Mouse (Mus musculus) ES-E14 (cell line): ENCODE results near the gene Tbc1d22b. TPM values are rescaled to one million over a fixed set of nuclear protein-coding genes. Genes with fewer than 3 reads are reported as not detected.

ENCODE experiments used
- DNase-seq: peaks from one replicate; pipeline ENCODE4 v3.0.0-alpha.2; 2013; ENCODE audit warnings: low read depth, low spot score
- H3K27ac ChIP-seq: 2 replicates; pipeline ENCODE4 v1.5.1; 2012; ENCODE audit warnings: low read depth, mild to moderate bottlenecking, low read length, moderate library complexity, mixed read lengths; ENCODE audit not compliant: poor library complexity, insufficient read depth, severe bottlenecking
- H3K36me3 ChIP-seq: 2 replicates; pipeline ENCODE4 v1.6.1; 2012; ENCODE audit warnings: mild to moderate bottlenecking, low read length, moderate library complexity, mixed read lengths; ENCODE audit not compliant: control insufficient read depth, poor library complexity, insufficient read depth, severe bottlenecking
- H3K4me1 ChIP-seq, 2 experiments: fragments of 150-350 bp in 1 of 2; sonication (generic) in 1 of 2; 2 replicates each; pipeline ENCODE4 v1.6.1; 2012; ENCODE audit warnings: low read length in 2 of 2, mild to moderate bottlenecking in 1 of 2, mixed read lengths in 1 of 2; ENCODE audit not compliant: control insufficient read depth in 2 of 2, insufficient read depth in 2 of 2, poor library complexity in 1 of 2
- H3K4me3 ChIP-seq, 2 experiments: fragments of 150-350 bp in 1 of 2; sonication (generic) in 1 of 2; 2 replicates each; pipeline ENCODE4 v1.5.1; 2012; ENCODE audit warnings: low read length in 2 of 2, low read depth in 1 of 2, mild to moderate bottlenecking in 1 of 2, mixed read lengths in 1 of 2; ENCODE audit not compliant: insufficient read depth in 1 of 2, poor library complexity in 1 of 2, severe bottlenecking in 1 of 2
- H3K9ac ChIP-seq: 2 replicates; pipeline ENCODE4 v1.6.1; 2012; ENCODE audit warnings: low read depth, mild to moderate bottlenecking, low read length, mixed read lengths; ENCODE audit not compliant: poor library complexity, insufficient read depth, severe bottlenecking
- H3K9me3 ChIP-seq: fragments of 150-350 bp; sonication (generic); 2 replicates; pipeline ENCODE4 v1.6.1; 2012; ENCODE audit warnings: low read depth, mild to moderate bottlenecking, low read length; ENCODE audit not compliant: control insufficient read depth, insufficient read depth
- CHD2 ChIP-seq: IDR thresholded peaks from 2 replicates; pipeline ENCODE4 v1.6.1; 2014; ENCODE audit warnings: mild to moderate bottlenecking, low read depth, low read length, inconsistent platforms
- HCFC1 ChIP-seq: IDR thresholded peaks from 2 replicates; pipeline ENCODE4 v1.6.1; 2012; ENCODE audit warnings: low read length, inconsistent platforms, borderline replicate concordance; ENCODE audit not compliant: insufficient read depth
- MAFK ChIP-seq: IDR thresholded peaks from 2 replicates; pipeline ENCODE4 v1.6.1; 2014; ENCODE audit warnings: mild to moderate bottlenecking, low read depth, low read length, inconsistent platforms; ENCODE audit not compliant: insufficient read depth
- ZC3H11A ChIP-seq: IDR thresholded peaks from 2 replicates; pipeline ENCODE4 v1.6.1; 2012; ENCODE audit warnings: low read depth, mild to moderate bottlenecking, inconsistent platforms, low read length, borderline replicate concordance
- ZNF384 ChIP-seq: IDR thresholded peaks from 2 replicates; pipeline ENCODE4 v1.6.1; 2012; ENCODE audit warnings: low read depth, low read length, inconsistent platforms
- in situ Hi-C, 2 experiments: fragments of 600-800 bp; cut with MboI; formaldehyde crosslinking; loops; one replicate each; pipeline ENCODE4 v1.15.1; 2025; ENCODE audit warnings: low sequenced_read_pairs in 2 of 2, inconsistent platforms in 1 of 2; ENCODE audit not compliant: unreplicated experiment in 2 of 2
- total RNA-seq: library from RNA; depleted of rRNA; stranded (reverse); fragments of 300-350 nt; gene quantifications from 2 replicates; pipeline ENCODE4 v1.2.3, GENCODE M21; 2012

Gene Tbc1d22b
- total RNA-seq, 1 experiment = 8.3 TPM

DNA sequence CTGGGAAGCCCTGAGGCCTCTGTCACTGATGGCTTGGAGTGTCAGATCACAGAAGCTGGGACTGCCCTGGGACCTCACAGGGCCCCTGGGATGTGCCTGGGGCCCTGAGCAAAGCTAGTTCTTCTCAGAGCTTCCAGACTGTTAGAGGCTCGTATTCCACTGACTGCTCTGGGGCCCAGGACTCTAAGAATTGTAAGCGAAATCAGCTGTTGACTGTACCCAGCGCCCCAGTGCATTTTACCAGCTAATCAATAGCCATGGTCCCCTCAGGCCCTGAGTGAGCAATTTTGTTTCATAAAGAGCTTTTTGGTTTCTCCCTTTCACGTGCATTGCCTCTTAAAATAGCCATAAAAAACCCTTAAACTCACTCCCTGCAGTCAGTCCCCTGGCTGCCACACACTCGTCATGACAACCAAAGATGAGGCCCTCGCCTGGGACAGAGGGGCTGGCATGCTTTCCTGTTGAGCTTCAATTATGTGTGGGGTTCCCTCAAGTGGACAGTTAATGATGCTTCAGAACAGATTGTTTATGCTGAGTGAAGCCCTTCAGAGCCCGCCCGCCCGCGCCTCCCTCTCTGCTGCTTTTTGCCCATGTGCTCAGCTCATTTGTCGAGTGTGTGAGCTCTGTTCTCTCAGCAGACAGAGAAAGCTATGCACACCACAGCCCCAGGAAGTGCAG is 39.8 kb downstream of the Tbc1d22b start:
- Histone ChIP-seq H3K27ac (no peak overlapping the region), H3K9ac (no peak overlapping the region), H3K4me1 (no peaks in the 10 kb centered on the region), H3K9me3 (no peaks in the 10 kb centered on the region), H3K4me3 (no peak overlapping the region), H3K36me3 (no peaks in the 10 kb centered on the region; the same call in 1 of the 2 replicates)
- DNase-seq = no peak
- TF ChIP-seq MAFK (no peak), ZC3H11A (no peak), HCFC1 (no peak), CHD2 (no peak), ZNF384 (no peak)
- in situ Hi-C loops = no loop called here

DNA sequence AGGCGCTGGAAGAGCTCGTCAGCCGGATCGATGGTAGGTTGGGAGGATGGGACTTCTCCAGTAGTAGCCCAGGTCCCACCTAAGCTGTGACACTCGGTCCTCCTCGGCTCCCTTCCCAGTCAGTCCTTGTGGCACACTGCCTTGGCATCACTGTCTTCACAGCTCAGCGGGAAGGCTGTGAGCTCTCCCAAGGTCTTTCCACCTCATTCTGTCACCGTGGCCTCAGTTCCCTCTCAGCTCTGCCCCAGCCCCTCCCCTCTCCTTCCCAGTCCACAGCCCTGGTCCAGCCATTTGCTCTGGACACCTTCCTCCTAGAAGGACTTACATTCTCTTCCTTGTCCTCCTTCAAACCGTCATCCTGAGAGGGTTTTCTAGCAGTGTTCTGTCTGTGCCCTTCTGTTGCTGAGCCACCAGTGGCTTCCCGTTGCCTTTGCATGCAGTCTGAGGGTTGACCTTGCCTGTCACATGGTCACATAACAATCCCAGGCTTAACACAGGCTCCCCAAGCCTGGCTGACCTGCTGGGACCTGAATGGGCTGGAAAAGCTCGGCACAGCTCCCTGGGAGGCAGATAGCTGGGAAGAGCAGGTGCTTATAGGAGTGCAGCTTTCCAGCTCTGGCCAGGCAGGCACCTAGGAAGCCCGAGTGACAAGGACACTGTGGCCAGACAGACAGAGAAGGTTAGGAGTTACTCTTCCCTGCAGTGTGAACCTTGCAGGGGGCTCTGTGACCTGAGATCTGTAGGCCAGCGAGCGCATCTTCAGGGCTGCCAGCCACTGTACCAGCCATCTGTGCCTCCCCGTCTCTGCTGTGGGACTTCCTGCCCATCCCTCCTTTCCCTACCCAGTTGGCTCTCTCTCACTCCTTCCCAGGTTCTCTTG is 46.5 kb downstream of the Tbc1d22b start:
- H3K4me3 ChIP-seq = no peak overlapping the region
- no peak overlapping the region for H3K9ac ChIP-seq
- TF ChIP-seq HCFC1 (no peak), MAFK (no peak), CHD2 (no peak), ZNF384 (no peak), ZC3H11A (no peak)
- no peak for DNase-seq
- H3K4me1 ChIP-seq = peaks cover 0 to 8% of the 10 kb centered on the region in 2 experiments; a peak in 1 of 4 replicates
- H3K9me3 ChIP-seq = no peaks in the 10 kb centered on the region
- peaks cover 12% of the 10 kb centered on the region; the same call in 1 of the 2 replicates for H3K36me3 ChIP-seq
- in situ Hi-C loops = no loop called here
- H3K27ac ChIP-seq = no peak overlapping the region

DNA sequence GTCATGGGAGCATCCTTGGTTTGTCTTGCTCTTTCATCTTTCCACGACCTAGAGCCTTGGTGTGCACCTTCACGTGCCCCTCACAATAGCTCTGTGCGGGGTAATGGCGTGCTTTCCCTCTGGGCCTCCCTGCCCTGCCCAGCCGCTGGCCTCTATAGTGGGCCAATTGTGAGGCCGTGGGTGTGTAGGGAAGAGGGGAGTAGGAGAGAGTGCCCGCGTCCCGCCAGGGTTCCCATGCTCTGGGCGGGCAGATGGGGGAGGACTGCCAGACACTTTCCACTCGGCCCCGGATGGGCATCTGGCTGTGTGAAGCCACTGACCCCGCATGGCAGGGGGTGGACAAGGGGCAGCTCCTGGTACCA is 47.2 kb downstream of the Tbc1d22b start:
- no peak for DNase-seq
- no peak for TF ChIP-seq ZNF384
- TF ChIP-seq CHD2 = no peak
- TF ChIP-seq MAFK = no peak
- no peak for TF ChIP-seq ZC3H11A
- TF ChIP-seq HCFC1 = no peak
- Histone ChIP-seq H3K9me3 (no peaks in the 10 kb centered on the region), H3K36me3 (peaks cover 12% of the 10 kb centered on the region; the same call in 1 of the 2 replicates), H3K4me3 (no peak overlapping the region), H3K9ac (no peak overlapping the region), H3K27ac (no peak overlapping the region), H3K4me1 (peaks cover 0 to 8% of the 10 kb centered on the region in 2 experiments; a peak in 1 of 4 replicates)
- in situ Hi-C loops = no loop called here

DNA sequence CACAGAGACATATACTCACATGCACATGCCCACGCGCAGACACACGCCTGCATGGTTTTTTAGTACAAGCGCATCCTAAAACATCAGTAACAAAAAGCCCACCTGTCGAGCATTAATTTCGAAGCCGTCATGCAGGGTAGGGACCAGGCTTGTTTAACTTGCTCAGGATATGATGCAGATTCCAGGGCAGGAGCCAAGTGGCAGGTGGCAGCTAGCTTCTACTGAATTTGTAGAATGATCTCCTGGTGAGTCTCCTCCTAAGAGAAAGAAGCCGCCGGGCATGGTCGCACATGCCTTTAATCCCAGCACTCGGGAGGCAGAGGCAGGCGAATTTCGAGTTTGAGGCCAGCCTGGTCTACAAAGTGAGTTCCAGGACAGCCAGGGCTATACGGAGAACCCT is 49.5 kb downstream of the Tbc1d22b start:
- in situ Hi-C loops = no loop called here
- no peak for TF ChIP-seq CHD2
- TF ChIP-seq ZC3H11A = no peak
- no peak for TF ChIP-seq HCFC1
- no peak for TF ChIP-seq MAFK
- no peak for TF ChIP-seq ZNF384

More for the DNA sequence above, 49.5 kb downstream of the Tbc1d22b start:
- Histone ChIP-seq H3K27ac (no peak overlapping the region), H3K4me1 (peaks cover 0 to 8% of the 10 kb centered on the region in 2 experiments; a peak in 1 of 4 replicates), H3K36me3 (peaks cover 12% of the 10 kb centered on the region; the same call in 1 of the 2 replicates), H3K4me3 (no peak overlapping the region), H3K9ac (no peak overlapping the region), H3K9me3 (no peaks in the 10 kb centered on the region)
- no peak for DNase-seq
